Mouse (Mus musculus): ENCODE measurements around the gene Rhbdl2.

GRCm38 (mm10) chr4:123758306-123758705 lies 29.4 kb upstream of the Rhbdl2 start:
- TF ChIP-seq EP300 (IDR thresholded peaks at IDR 0.05; ENCODE audit: low read depth) = no peak
- peak; percentile 51 for TF ChIP-seq CTCF (IDR thresholded peaks at IDR 0.05; ENCODE audit: low read depth)
